Mouse (Mus musculus) urinary bladder, adult 2 months (tissue): ENCODE measurements around the gene Popdc3. TPM values are rescaled to one million over a fixed set of nuclear protein-coding genes. Genes with fewer than 3 reads are reported as not detected.
"Not testable (repeated sequence)": the region's sequence is repeated elsewhere in the genome, so short reads cannot be mapped to it uniquely, and the experiment has no call there.

Experiments used
- DNase-seq: peaks from one replicate; pipeline ENCODE4 v3.0.0; 2022; ENCODE audit warnings: low spot score
- polyA plus RNA-seq: library from polyadenylated mRNA; depleted of rRNA; stranded (reverse); fragments of >200 nt; gene quantifications from 2 replicates; pipeline ENCODE4 v1.2.3, GENCODE M21; 2012; rRNA removed

The Popdc3 gene
- polyA plus RNA-seq, 1 experiment: 7.4 TPM

DNA sequence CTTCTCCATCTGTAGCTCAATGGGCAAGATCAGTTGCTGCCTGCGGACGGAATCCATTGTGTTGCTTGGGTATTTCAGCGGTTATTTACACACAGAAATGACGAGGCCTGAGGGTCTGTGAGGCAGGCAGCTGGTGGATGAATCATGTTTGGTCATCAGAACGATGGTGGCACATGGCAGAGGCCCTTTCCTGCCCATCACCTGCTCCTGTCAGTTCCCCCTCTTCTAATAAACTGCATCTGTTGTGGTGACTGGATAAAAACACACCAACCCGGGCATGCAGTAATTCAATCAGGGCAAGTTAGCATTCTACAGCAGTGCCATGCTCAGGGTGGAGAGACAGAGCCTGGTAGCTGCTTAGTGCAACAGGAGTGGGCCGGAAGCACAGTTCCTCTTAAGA is 133.7 kb downstream of the Popdc3 start:
- no peak for DNase-seq

GRCm38 (mm10) chr10:45314865-45315264 is 137.0 kb downstream of the Popdc3 start:
- DNase-seq: no peak

DNA sequence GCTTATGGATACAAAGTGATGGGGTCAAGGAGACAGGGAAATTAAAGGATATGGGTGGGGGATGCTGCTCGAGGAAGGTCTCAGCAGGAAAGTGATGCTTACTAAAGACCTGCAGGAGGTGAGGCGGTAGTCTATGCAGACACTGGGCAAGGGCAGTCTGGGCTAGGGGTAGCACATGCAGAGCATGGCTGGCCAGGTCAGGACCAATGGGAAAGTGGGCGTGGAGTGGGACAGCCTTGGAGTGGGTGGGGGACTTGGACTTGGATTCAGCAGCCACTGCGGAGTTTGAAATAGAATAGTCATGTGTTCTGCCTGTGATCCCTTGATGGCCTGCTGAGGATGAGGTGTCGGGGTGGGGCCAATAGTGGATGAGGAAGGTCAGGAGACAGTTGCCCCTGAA is 141.0 kb downstream of the Popdc3 start:
- no peak for DNase-seq

DNA sequence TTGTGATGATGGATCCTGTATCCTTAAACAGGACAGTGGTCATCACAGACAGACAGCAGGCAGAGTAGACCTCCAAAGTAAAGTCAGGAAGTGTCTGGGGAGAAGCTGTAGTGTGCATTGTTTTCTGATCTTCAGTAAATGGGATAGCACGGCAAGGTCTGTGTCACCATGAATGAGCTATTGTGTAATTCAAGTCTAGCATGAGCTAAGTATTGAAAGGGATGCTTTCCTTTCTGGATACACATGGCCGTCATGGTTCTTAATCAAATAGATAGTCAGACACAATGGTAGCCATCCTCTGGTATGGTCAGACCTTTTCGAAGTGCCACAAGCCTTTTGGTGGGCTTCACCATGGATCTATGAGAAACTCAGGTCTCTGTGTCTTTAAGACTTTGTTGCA is 142.4 kb downstream of the Popdc3 start:
- no peak for DNase-seq

GRCm38 (mm10) chr10:45324159-45324558 is 146.3 kb downstream of the Popdc3 start:
- DNase-seq: no peak

GRCm38 (mm10) chr10:45328196-45329000 is 150.5 kb downstream of the Popdc3 start:
- DNase-seq: no peak

DNA sequence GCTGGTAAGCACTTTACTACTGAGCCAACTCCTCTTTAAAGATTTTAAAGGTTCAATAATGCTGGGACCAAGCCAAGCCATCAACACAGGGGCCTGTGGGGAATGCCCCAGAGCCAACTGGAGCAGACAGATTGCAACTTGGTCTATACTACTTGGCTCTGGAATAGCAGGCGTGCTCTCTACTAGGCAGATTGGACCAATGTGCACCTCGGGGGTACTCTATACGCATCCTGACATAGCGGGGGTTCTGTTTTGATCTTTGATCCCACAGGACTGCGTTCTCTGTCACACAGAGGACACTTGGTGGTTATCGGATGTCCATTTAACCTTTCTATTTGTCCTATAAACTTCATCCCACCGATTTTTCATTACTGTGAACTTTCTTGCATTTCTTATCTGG is 157.0 kb downstream of the Popdc3 start:
- DNase-seq: no peak

- peak; percentile 41 for DNase-seq
These were observed 157.8 kb downstream of the Popdc3 start, which contains the start of gene Bves for GRCm38 (mm10) chr10:45335434-45336422. Gene Bves (plus strand): TSS chr10:45335772.

DNA sequence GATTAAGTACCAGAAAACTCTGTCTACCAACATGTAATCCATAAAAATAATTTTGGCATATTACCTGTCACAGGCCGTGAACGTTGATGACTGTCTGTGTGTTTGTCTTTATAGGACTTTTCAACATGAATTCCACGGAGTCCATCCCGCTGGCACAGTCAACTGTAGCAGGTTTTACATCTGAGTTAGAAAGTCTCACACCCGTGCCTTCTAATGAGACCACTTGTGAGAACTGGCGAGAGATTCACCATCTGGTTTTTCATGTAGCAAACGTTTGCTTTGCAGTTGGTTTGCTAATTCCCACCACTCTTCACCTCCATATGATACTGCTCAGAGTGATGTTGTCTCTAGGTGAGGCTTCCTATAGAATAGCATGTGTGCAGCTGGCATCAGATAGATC is 161.2 kb downstream of the Popdc3 start:
- no peak for DNase-seq

- no peak for DNase-seq
These were observed 166.5 kb downstream of the Popdc3 start for GRCm38 (mm10) chr10:45344381-45344780.

GRCm38 (mm10) chr10:45345217-45345616 is 167.3 kb downstream of the Popdc3 start:
- no peak for DNase-seq

DNA sequence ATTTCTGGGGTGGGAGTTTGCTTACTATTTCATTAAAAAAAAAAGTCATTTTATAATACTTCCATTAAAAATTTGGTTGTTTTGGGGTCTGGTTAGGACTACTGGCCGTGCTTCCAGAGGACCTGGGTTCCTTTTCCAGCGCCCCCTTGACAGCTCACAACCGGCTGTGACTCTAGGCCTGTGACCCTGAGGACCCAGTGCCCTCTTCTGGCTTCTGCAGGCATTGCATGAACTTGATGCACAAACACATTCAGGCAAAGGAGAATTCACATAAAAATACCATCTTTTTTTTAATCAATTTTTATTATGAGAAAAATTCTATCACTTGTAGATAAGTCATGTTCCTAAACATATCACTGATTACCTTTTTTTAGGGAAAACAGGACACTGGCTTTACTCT is 170.2 kb downstream of the Popdc3 start:
- not testable (repeated sequence) for DNase-seq

DNA sequence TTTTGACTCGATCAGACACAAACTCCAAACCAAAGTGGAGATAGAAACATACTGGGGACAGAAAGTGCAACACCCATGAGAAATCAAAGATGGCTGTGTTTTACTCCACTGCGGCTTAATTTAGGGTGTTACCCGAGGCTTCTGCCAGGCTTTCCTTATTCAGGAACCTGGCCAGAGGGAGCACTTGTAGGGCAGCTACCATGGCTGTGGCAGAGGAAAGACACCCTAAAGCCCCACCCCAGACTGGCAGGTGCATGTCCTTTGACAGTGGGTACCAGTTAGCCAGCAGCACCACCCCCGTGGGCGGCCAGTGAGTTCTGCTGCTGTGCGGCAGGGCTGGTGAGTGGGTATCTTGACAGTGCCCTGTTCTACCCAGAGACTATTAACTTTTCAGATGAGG is 178.2 kb downstream of the Popdc3 start:
- no peak for DNase-seq

- no peak for DNase-seq
These were observed 185.5 kb downstream of the Popdc3 start for GRCm38 (mm10) chr10:45363396-45363795.

DNA sequence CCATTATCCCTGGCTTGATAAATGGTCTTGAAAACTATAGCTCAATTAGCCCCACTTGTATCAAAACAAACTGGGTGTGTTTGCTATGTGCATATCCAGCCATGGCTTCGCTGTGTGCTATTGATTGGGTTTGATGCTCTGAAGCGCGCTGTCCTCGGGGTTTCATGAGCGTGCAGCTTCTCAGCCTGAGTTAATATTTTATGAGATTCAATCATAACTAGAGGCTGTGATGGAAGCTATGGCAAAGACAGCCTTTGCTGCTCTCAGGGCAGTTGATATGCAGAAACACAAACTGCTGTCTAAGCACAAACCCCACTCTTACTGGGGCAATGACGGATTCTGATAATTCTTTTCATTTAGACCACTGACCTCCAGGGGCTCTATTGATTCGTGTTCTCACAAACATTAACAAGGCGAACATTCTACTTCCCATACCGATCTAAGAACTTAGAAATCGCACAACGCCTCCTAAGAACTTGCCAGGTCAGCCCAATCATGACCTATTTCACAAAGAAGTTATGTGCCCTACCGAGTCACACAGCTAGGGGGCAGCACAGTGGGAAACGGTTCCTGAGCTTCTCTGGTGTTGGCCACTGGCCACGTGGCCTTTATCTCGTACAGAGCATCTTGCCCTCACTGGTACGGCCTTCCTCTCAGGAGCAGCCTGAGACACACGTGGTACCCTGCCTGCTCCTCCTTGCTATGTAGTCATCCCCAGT is 189.2 kb downstream of the Popdc3 start:
- DNase-seq: no peak

Other genes with a start within 250 kb of the Popdc3 start
- 10.7 and 11.9 TPM in 2 replicates for gene Prep, start 110.9 kb upstream of the Popdc3 start, polyA plus RNA-seq
- 53.7 and 57.4 TPM in 2 replicates for gene Bves, start 157.7 kb downstream of the Popdc3 start, polyA plus RNA-seq